Mouse (Mus musculus) kidney, adult 2 months (tissue): ENCODE results near the gene Npas3. TPM values are rescaled to one million over a fixed set of nuclear protein-coding genes. Genes with fewer than 3 reads are reported as not detected.

Experiments
- DNase-seq: peaks from one replicate; pipeline ENCODE4 v3.0.0; 2021
- H3K27ac ChIP-seq: fragments of 200-500 bp; 2 replicates; pipeline ENCODE4 v1.5.1; 2012; ENCODE audit warnings: low read depth, low read length, control low read depth, inconsistent platforms; ENCODE audit not compliant: insufficient read depth
- H3K27me3 ChIP-seq: fragments of 200-500 bp; replicated peaks from 2 replicates; pipeline ENCODE4 v1.6.1; 2012; ENCODE audit warnings: mild to moderate bottlenecking, moderate library complexity, low read length, inconsistent platforms; ENCODE audit not compliant: control insufficient read depth, insufficient read depth
- H3K36me3 ChIP-seq: fragments of 200-500 bp; 2 replicates; pipeline ENCODE4 v1.6.1; 2012; ENCODE audit warnings: mild to moderate bottlenecking, moderate library complexity, low read length, inconsistent platforms; ENCODE audit not compliant: control insufficient read depth, insufficient read depth
- H3K4me1 ChIP-seq: fragments of 200-500 bp; 2 replicates; pipeline ENCODE4 v1.6.1; 2011; ENCODE audit warnings: low read length; ENCODE audit not compliant: control insufficient read depth, insufficient read depth
- H3K4me3 ChIP-seq: fragments of 200-500 bp; 2 replicates; pipeline ENCODE4 v1.5.1; 2011; ENCODE audit warnings: mild to moderate bottlenecking, low read depth, low read length, control low read depth; ENCODE audit not compliant: insufficient read depth
- CTCF ChIP-seq: fragments of 200-500 bp; conservative IDR thresholded peaks from 2 replicates; pipeline ENCODE4 v1.5.1; 2011; ENCODE audit warnings: low read depth, mild to moderate bottlenecking, control low read depth, low read length, moderate library complexity, mixed read lengths; ENCODE audit not compliant: insufficient read depth, insufficient read length
- POLR2A ChIP-seq: fragments of 200-500 bp; IDR thresholded peaks from one replicate; pipeline ENCODE4 v1.6.1; 2011; ENCODE audit warnings: low read depth, low read length, control low read depth
- WGBS: fragments of 180-500 bp; shearing (Covaris S2); methylation state at CpG from one replicate; pipeline ENCODE4 v1.1.7; 2018; 5-methylcytosine and 5-hydroxymethylcytosine counted together
- polyA plus RNA-seq: library from polyadenylated mRNA; depleted of rRNA; stranded (reverse); fragments of >200 nt; gene quantifications from 2 replicates; pipeline ENCODE4 v1.2.3, GENCODE M21; 2012

The Npas3 gene
- polyA plus RNA-seq, 1 experiment: 0.11 TPM

- Histone ChIP-seq H3K27me3 (no peaks in the 10 kb centered on the region; the same call in 1 of the 2 replicates), H3K36me3 (no peaks in the 10 kb centered on the region), H3K4me1 (no peaks in the 10 kb centered on the region), H3K4me3 (no peak overlapping the region), H3K27ac (no peak overlapping the region)
- 80% methylated on average over 5 of the region's 5 CpGs for WGBS
- no peak for DNase-seq
- TF ChIP-seq POLR2A (no peak), CTCF (no peak)
These were observed 616.1 kb downstream of the Npas3 start for GRCm38 (mm10) chr12:53864436-53865136.

GRCm38 (mm10) chr12:53865691-53866090 is 617.2 kb downstream of the Npas3 start:
- H3K4me1 ChIP-seq: no peaks in the 10 kb centered on the region
- H3K4me3 ChIP-seq: no peak overlapping the region
- no peak for DNase-seq
- 56% methylated on average over 2 of the region's 2 CpGs for whole genome bisulfite sequencing
- no peak for TF ChIP-seq CTCF
- TF ChIP-seq POLR2A: no peak
- H3K36me3 ChIP-seq: no peaks in the 10 kb centered on the region
- no peak overlapping the region for H3K27ac ChIP-seq
- H3K27me3 ChIP-seq: no peaks in the 10 kb centered on the region; the same call in 1 of the 2 replicates

GRCm38 (mm10) chr12:53869981-53870380 is 621.5 kb downstream of the Npas3 start:
- no peak overlapping the region for H3K4me3 ChIP-seq
- H3K36me3 ChIP-seq: no peaks in the 10 kb centered on the region
- no peak overlapping the region for H3K27ac ChIP-seq
- no peak for DNase-seq
- TF ChIP-seq POLR2A: no peak
- TF ChIP-seq CTCF: no peak
- WGBS: 74% methylated on average over 4 of the region's 4 CpGs
- no peaks in the 10 kb centered on the region for H3K4me1 ChIP-seq
- no peaks in the 10 kb centered on the region; the same call in 1 of the 2 replicates for H3K27me3 ChIP-seq

GRCm38 (mm10) chr12:53875226-53875625 is 626.7 kb downstream of the Npas3 start:
- TF ChIP-seq CTCF (no peak), POLR2A (no peak)
- Histone ChIP-seq H3K36me3 (no peaks in the 10 kb centered on the region), H3K27me3 (no peaks in the 10 kb centered on the region), H3K4me1 (no peaks in the 10 kb centered on the region), H3K27ac (no peak overlapping the region), H3K4me3 (no peak overlapping the region)
- WGBS: 41% methylated on average over 3 of the region's 3 CpGs
- DNase-seq: no peak

GRCm38 (mm10) chr12:53876693-53877092 is 628.2 kb downstream of the Npas3 start:
- Histone ChIP-seq H3K4me3 (no peak overlapping the region), H3K27ac (no peak overlapping the region), H3K4me1 (no peaks in the 10 kb centered on the region), H3K27me3 (no peaks in the 10 kb centered on the region), H3K36me3 (no peaks in the 10 kb centered on the region)
- 71% methylated on average over 5 of the region's 5 CpGs for WGBS
- no peak for DNase-seq
- TF ChIP-seq CTCF (no peak), POLR2A (no peak)

DNA sequence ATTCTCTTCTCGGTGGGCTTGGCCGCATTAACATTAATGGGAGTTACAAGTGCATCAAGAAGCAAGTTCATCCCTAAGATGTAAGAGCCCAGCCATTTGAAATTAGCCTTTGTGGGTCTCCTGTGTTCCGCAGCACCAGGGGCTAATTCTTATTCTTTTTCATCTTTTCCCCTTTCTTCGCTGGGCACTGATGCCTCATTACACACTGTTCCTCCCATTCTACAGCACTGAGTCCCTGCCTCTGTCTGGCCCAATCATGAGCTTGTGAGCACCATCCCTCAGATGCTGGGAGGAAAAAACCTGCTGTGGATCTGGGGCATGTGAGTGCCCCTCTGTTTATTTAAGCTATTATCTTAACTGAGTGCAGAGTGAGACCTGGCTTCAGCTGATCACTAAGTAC is 633.2 kb downstream of the Npas3 start:
- WGBS: 89% methylated on average over 4 of the region's 4 CpGs
- TF ChIP-seq CTCF (no peak), POLR2A (no peak)

GRCm38 (mm10) chr12:53882863-53883262 is 634.4 kb downstream of the Npas3 start:
- TF ChIP-seq POLR2A: no peak
- no peak for TF ChIP-seq CTCF
- Histone ChIP-seq H3K4me1 (no peaks in the 10 kb centered on the region), H3K27ac (no peak overlapping the region), H3K4me3 (no peak overlapping the region), H3K27me3 (no peaks in the 10 kb centered on the region), H3K36me3 (no peaks in the 10 kb centered on the region)
- 89% methylated on average over 8 of the region's 8 CpGs for WGBS
- DNase-seq: no peak

More for the DNA sequence above, 633.2 kb downstream of the Npas3 start:
- no peaks in the 10 kb centered on the region for H3K4me1 ChIP-seq
- DNase-seq: no peak
- no peaks in the 10 kb centered on the region for H3K36me3 ChIP-seq
- no peak overlapping the region for H3K4me3 ChIP-seq
- no peaks in the 10 kb centered on the region for H3K27me3 ChIP-seq
- no peak overlapping the region for H3K27ac ChIP-seq
